Mouse (Mus musculus) gastrocnemius, adult 2 months (tissue): ENCODE results near the gene Olfr518. TPM values are rescaled to one million over a fixed set of nuclear protein-coding genes. Genes with fewer than 3 reads are reported as not detected.
A peak's percentile ranks its signal among the peaks of the same experiment; 100 is the strongest.

ENCODE experiments used
- DNase-seq: peaks from one replicate; pipeline ENCODE4 v3.0.0; 2022
- H3K27ac ChIP-seq: fragments of 200-600 bp; 2 replicates; pipeline ENCODE4 v1.8.1; 2022; ENCODE audit warnings: mild to moderate bottlenecking
- H3K4me3 ChIP-seq: fragments of 200-600 bp; 2 replicates; pipeline ENCODE4 v1.8.1; 2022; ENCODE audit warnings: mild to moderate bottlenecking, moderate library complexity
- CTCF ChIP-seq: fragments of 200-600 bp; IDR thresholded peaks from 2 replicates; pipeline ENCODE4 v1.8.1; 2022; ENCODE audit warnings: antibody characterized with exemption, mild to moderate bottlenecking, moderate library complexity
- intact Hi-C: fragments of 180-260 bp; cut with DNase I; formaldehyde crosslinking; loops from one replicate; pipeline ENCODE4 v1.15.1; 2025
- long read RNA-seq, 2 experiments: library from polyadenylated mRNA; stranded (forward); transcript quantifications; one replicate each; pipeline ENCODE4 v2.0.0; 2021
- total RNA-seq, 2 experiments: library from RNA; stranded (reverse); gene quantifications; 2 replicates each; pipeline ENCODE4 v1.2.3; 2021

Gene Olfr518
- total RNA-seq = not detected
- long read RNA-seq, experiment 1 = 0 reads
- long read RNA-seq, experiment 2 = 0 reads

GRCm38 (mm10) chr7:108884906-108885305 is at the start of gene Olfr518:
Olfr518 (minus strand) TSS chr7:108885006.
- DNase-seq = no peak
- TF ChIP-seq CTCF = no peak
- intact Hi-C loops = no loop called here
- no peak within 1 kb of the TSS for H3K4me3 ChIP-seq
- H3K27ac ChIP-seq = no peak within 1 kb of the TSS

- H3K27ac ChIP-seq = peak within 1 kb of the TSS; percentile 92
- peak; percentile 93 for DNase-seq
- TF ChIP-seq CTCF = peak; percentile 98
- peak within 1 kb of the TSS; percentile 95 for H3K4me3 ChIP-seq
- intact Hi-C loops = loop anchor here (5.0 kb wide), 1 partner anchor 117 kb away; no protein-coding TSS in a partner anchor
Observed at GRCm38 (mm10) chr7:108933794-108934731, 49.3 kb upstream of the Olfr518 start, which contains the start of gene Eif3f. Eif3f (plus strand) TSS chr7:108934417.

DNA sequence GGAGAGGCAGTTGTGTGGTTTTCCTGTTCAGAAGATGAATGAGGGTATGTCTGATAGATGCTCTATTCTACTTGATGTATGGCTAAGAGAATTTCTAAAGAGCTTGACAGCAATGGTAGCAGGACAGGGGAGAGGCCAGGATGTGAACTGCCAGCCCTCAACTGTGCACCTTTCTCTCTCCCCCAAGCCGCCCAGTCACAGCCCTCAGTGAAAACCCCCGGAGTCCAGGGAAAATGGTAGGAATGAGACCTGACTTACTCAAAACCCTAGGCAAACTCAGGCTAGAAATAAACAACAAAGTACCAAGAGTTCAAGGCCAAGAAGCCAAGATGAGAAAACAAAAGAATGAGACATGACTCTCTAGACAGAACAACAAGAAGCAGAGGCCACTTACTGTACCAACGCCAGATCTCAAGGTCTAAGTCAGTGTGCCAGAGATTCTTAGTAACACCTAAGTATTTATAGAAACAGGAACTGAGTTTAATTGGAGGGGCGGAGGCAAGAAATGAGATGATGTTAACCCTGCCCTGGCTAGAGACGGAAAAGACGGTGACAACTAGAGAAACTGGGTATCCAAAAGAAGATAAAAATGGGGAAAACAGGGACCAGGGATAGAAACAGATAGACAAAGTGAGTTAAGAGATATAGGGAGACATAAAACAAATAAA is 45.1 kb upstream of the Olfr518 start, which contains the start of gene Nlrp10:
Gene Nlrp10, minus strand, starts transcription at position 453 of the 668 bp plus-strand sequence.
- DNase-seq = no peak
- Histone ChIP-seq H3K27ac (peak within 1 kb of the TSS; percentile 49; the same call in 1 of the 2 replicates), H3K4me3 (peak within 1 kb of the TSS; percentile 45)
- no peak for TF ChIP-seq CTCF
- intact Hi-C loops = loop anchor here (5.0 kb wide), 1 partner anchor 113 kb away; no protein-coding TSS in a partner anchor

- DNase-seq = no peak
- Histone ChIP-seq H3K27ac (no peak overlapping the region), H3K4me3 (no peak overlapping the region)
- intact Hi-C loops = no loop called here
- no peak for TF ChIP-seq CTCF
Observed at GRCm38 (mm10) chr7:108928280-108929188, 43.7 kb upstream of the Olfr518 start.

DNA sequence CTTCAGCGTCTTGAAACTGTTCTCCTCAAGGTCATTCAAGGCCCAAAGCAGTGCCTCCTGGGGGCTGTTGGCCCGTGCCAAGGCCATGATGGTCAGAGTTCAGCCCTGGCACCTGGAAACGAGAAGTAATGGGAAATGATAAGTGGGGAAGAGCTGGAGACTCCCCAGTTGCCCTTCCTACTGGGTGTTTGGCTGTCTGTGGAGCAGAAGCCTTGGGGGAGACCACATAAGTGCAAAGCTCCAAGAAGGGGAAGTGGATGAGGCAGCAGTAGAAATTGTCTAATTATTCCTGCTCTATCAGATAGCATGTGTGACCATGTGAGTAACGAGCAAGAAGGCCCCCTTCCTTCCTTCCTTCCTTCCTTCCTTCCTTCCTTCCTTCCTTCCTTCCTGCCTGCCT is 42.2 kb upstream of the Olfr518 start:
- TF ChIP-seq CTCF = no peak
- H3K4me3 ChIP-seq = no peak overlapping the region
- no peak overlapping the region for H3K27ac ChIP-seq
- DNase-seq = no peak
- intact Hi-C loops = no loop called here

- Histone ChIP-seq H3K4me3 (no peak overlapping the region), H3K27ac (no peak overlapping the region)
- intact Hi-C loops = no loop called here
- no peak for TF ChIP-seq CTCF
- no peak for DNase-seq
Observed at GRCm38 (mm10) chr7:108903969-108904368, 19.2 kb upstream of the Olfr518 start.

GRCm38 (mm10) chr7:108894320-108894719 is 9.5 kb upstream of the Olfr518 start, which contains the start of gene Olfr519:
Olfr519 (minus strand) TSS chr7:108894420.
- Histone ChIP-seq H3K27ac (no peak within 1 kb of the TSS), H3K4me3 (no peak within 1 kb of the TSS)
- no peak for DNase-seq
- TF ChIP-seq CTCF = no peak
- intact Hi-C loops = no loop called here

GRCm38 (mm10) chr7:108872279-108872678 is 12.5 kb downstream of the Olfr518 start, which contains the start of gene Olfr517:
Olfr517 (minus strand) TSS chr7:108872379.
- intact Hi-C loops = no loop called here
- no peak for DNase-seq

DNA sequence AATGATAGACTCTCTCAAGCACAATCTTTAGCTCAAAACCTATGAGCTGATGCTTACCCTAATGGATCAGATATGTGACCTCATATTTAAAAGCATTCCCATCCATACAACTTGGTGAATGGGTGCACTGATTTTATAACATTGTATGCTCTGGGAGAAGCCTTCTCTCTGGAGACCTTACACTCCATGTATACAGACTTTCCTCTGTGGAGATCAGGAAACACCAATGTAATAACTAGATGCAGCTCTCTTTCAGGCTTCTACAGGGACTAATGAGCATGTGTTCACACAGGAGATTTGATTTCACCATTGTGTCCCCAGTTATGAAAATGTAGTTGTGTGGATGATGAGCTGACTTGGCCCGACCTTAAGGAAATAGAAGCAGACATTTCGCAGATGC is 34.4 kb downstream of the Olfr518 start, which contains the start of gene Olfr516:
Gene Olfr516, minus strand, starts transcription at position 101 of the 400 bp plus-strand sequence.
- no peak within 1 kb of the TSS for H3K4me3 ChIP-seq
- no peak for DNase-seq
- no peak for TF ChIP-seq CTCF
- H3K27ac ChIP-seq = no peak within 1 kb of the TSS
- intact Hi-C loops = no loop called here

More at GRCm38 (mm10) chr7:108872279-108872678, 12.5 kb downstream of the Olfr518 start, which contains the start of gene Olfr517:
- Histone ChIP-seq H3K27ac (no peak within 1 kb of the TSS), H3K4me3 (no peak within 1 kb of the TSS)
- TF ChIP-seq CTCF = no peak

Other genes starting within 250 kb of the Olfr518 start
- not detected for gene Olfr509, start 233.1 kb downstream of the Olfr518 start, total RNA-seq
- not detected for gene Olfr510, start 218.6 kb downstream of the Olfr518 start, total RNA-seq
- gene Olfr512, start 171.7 kb downstream of the Olfr518 start, total RNA-seq = not detected
- gene Olfr513, start 134.0 kb downstream of the Olfr518 start, total RNA-seq = not detected
- gene Olfr514, start 59.0 kb downstream of the Olfr518 start, total RNA-seq = not detected
- gene Olfr516, start 34.5 kb downstream of the Olfr518 start, total RNA-seq = not detected
- not detected for gene Olfr517, start 12.6 kb downstream of the Olfr518 start, total RNA-seq
- gene Olfr519, start 9.4 kb upstream of the Olfr518 start, total RNA-seq = not detected
- 1 to 10 TPM; 2.3 to 2.5 TPM for gene Nlrp10, start 45.2 kb upstream of the Olfr518 start, total RNA-seq
- gene Eif3f, start 49.4 kb upstream of the Olfr518 start, total RNA-seq = 100 to 1,000 TPM; 122 to 125 TPM
- gene Tub, start 65.3 kb upstream of the Olfr518 start, total RNA-seq = under 1 TPM; 0.41 to 0.67 TPM
- gene Ric3, start 198.3 kb upstream of the Olfr518 start, total RNA-seq = 1 to 10 TPM; 1.7 to 2.1 TPM